Mouse (Mus musculus) right cerebral cortex, adult 18-20 months (tissue): ENCODE results near the gene H6pd.

Source experiments
- DNase-seq: peaks from one replicate; pipeline ENCODE4 v3.0.0; 2022; ENCODE audit warnings: mixed read lengths

H6pd gene

GRCm38 (mm10) chr4:149941067-149941755, 67.6 kb downstream of the H6pd start:
- no peak for DNase-seq

- DNase-seq, result no peak
Measured at GRCm38 (mm10) chr4:149938701-149939100, 70.1 kb downstream of the H6pd start.

GRCm38 (mm10) chr4:149936921-149937320, 71.9 kb downstream of the H6pd start:
- DNase-seq, result no peak

GRCm38 (mm10) chr4:149935470-149935869, 73.4 kb downstream of the H6pd start:
- DNase-seq, result no peak

- no peak for DNase-seq
Measured at GRCm38 (mm10) chr4:149933519-149934245, 75.1 kb downstream of the H6pd start.

GRCm38 (mm10) chr4:149933025-149933424, 75.8 kb downstream of the H6pd start:
- no peak for DNase-seq

GRCm38 (mm10) chr4:149932108-149932815, 76.6 kb downstream of the H6pd start:
- no peak for DNase-seq

GRCm38 (mm10) chr4:149930755-149931154, 78.1 kb downstream of the H6pd start:
- DNase-seq, result no peak
